Mouse (Mus musculus) mouse embryonic stem cell (cell line): Measurements from ENCODE around the gene Aco1.

Experiments
- in situ Hi-C, 2 experiments: fragments of 300-500 bp; cut with MboI; formaldehyde crosslinking; loops; 1 replicate in 1 of 2; 3 replicates in 1 of 2; pipeline ENCODE4 v1.14.3; 2019 to 2020; ENCODE audit warnings: low sequenced_read_pairs in 2 of 2, low pct_unique_long_range_greater_than_20kb in 1 of 2, mixed read lengths in 1 of 2; ENCODE audit not compliant: unreplicated experiment in 1 of 2

The Aco1 gene

DNA sequence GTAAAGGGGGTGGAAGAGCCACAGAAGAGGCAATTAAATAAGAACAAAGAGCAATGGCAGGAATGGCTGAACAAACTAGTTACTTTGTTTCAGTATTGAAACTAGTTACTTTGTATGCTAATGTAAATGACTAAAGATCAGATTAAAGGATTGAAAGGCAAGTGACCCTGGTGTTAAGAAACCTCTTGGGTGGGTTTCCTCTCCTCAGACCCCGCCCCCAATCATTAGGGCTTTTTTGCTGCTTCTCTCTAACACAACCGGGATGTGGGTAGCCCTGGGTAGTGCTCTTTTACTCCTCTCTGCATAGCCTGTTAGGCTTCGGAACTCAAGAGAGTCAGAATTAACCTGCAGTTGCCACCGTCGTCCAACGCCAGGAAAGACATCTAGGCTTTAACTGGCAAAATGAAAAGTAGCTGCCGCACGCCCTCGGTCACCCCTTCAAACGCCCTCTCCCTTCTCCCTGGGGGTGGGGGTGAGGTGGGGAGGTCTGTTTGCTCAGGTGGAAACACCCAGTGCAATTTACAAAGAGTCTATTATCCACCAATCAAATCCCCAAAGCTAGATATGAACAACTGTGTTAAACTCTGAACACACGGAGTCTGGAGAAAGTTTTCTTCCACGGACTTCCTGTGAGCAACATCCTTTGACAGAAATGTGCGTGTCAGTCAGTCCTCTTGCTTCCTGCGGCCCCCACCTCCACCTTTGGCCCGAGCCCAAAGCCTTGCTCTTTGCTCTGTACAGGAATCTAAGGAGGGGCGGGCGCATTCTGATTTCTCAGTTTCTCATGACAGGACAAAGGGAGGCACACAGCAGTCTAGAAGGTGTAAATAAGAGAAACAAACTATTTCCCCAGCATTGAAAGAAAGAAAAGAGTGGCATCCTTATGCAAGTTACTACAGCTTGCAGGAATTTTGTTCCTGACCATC, 95.9 kb downstream of the Aco1 start:
- in situ Hi-C loops = no loop called here

GRCm38 (mm10) chr4:40239409-40240271, 96.8 kb downstream of the Aco1 start, which contains the start of gene Ddx58:
TSS of gene Ddx58 (minus strand) at chr4:40239828.
- in situ Hi-C loops = no loop called here

- in situ Hi-C loops = no loop called here
Measured at GRCm38 (mm10) chr4:40240272-40240744, 97.4 kb downstream of the Aco1 start.

GRCm38 (mm10) chr4:40241928-40242327, 99.0 kb downstream of the Aco1 start:
- in situ Hi-C loops = no loop called here

DNA sequence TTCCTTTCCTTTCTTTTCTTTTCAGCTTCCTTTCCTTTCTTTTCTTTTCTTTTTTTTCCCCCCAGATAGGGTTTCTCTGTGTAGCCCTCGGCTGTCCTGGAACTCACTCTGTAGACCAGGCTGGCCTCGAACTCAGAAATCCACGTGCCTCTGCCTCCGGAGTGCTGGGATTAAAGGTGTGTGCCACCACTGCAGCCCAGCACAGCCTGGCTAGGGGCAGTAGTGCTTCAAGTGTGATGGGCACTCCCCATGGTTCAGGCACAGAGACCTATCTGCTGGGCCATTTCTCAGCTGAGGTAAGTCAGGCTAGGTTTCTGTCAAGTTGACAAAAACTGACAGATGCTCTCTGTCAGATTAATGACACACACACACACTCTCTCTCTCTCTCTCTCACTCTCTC, 100.1 kb downstream of the Aco1 start:
- in situ Hi-C loops = no loop called here

GRCm38 (mm10) chr4:40244035-40244434, 101.2 kb downstream of the Aco1 start:
- in situ Hi-C loops = no loop called here
